Mouse (Mus musculus) heart, postnatal 14 days (tissue): ENCODE measurements around the gene Csrnp3. TPM values are rescaled to one million over a fixed set of nuclear protein-coding genes. Genes with fewer than 3 reads are reported as not detected.
"Not testable (repeated sequence)": the region's sequence is repeated elsewhere in the genome, so short reads cannot be mapped to it uniquely, and the experiment has no call there.

Source experiments
- DNase-seq, 2 experiments: peaks; one replicate each; pipeline ENCODE4 v3.0.0; 2021 to 2022
- intact Hi-C: fragments of 180-260 bp; cut with DNase I; formaldehyde crosslinking; loops from one replicate; pipeline ENCODE4 v1.15.1; 2025
- long read RNA-seq, 2 experiments: library from polyadenylated mRNA; stranded (forward); transcript quantifications; one replicate each; pipeline ENCODE4 v2.0.0; 2021
- total RNA-seq, 2 experiments: library from RNA; stranded (reverse); gene quantifications; 2 replicates each; pipeline ENCODE4 v1.2.3; 2021

Csrnp3 gene
- total RNA-seq: under 1 TPM; 0.17 to 0.31 TPM
- long read RNA-seq, experiment 1: 0 reads
- long read RNA-seq, experiment 2: 0 reads

- DNase-seq: peak; percentile 8 to 27
- intact Hi-C loops: no loop called here
Measured at GRCm38 (mm10) chr2:65845551-65845950, at the start of gene Csrnp3. Gene Csrnp3, plus strand, starts transcription at chr2:65845767.

- DNase-seq: no peak
- intact Hi-C loops: no loop called here
Measured at GRCm38 (mm10) chr2:65801054-65801709, 44.4 kb upstream of the Csrnp3 start.

GRCm38 (mm10) chr2:65806556-65806955 lies 39.0 kb upstream of the Csrnp3 start:
- DNase-seq: no peak
- intact Hi-C loops: loop anchor here (5.0 kb wide), 1 partner anchor 559 kb away; no protein-coding TSS in a partner anchor

- DNase-seq, intact Hi-C loops: not testable (repeated sequence)
Measured at GRCm38 (mm10) chr2:65811203-65811602, 34.4 kb upstream of the Csrnp3 start.

GRCm38 (mm10) chr2:65818080-65818796 lies 27.3 kb upstream of the Csrnp3 start:
- peak; percentile 8 to 19 for DNase-seq
- intact Hi-C loops: no loop called here

GRCm38 (mm10) chr2:65820114-65820769 lies 25.3 kb upstream of the Csrnp3 start:
- no peak for DNase-seq
- intact Hi-C loops: no loop called here

- DNase-seq: no peak
- intact Hi-C loops: no loop called here
Measured at GRCm38 (mm10) chr2:65826314-65826713, 19.3 kb upstream of the Csrnp3 start.

GRCm38 (mm10) chr2:65826801-65827200 lies 18.8 kb upstream of the Csrnp3 start:
- intact Hi-C loops: no loop called here
- DNase-seq: no peak

- intact Hi-C loops: no loop called here
- DNase-seq: no peak
Measured at GRCm38 (mm10) chr2:65828699-65829098, 16.9 kb upstream of the Csrnp3 start.

GRCm38 (mm10) chr2:65832738-65833395 lies 12.7 kb upstream of the Csrnp3 start:
- intact Hi-C loops: no loop called here
- DNase-seq: no peak

GRCm38 (mm10) chr2:65833421-65833820 lies 12.1 kb upstream of the Csrnp3 start:
- DNase-seq: no peak
- intact Hi-C loops: no loop called here

- intact Hi-C loops: no loop called here
- no peak for DNase-seq
Measured at GRCm38 (mm10) chr2:65841606-65842005, 4.0 kb upstream of the Csrnp3 start.

GRCm38 (mm10) chr2:65842356-65842755 lies 3.2 kb upstream of the Csrnp3 start:
- no peak for DNase-seq
- intact Hi-C loops: no loop called here

- no peak for DNase-seq
- intact Hi-C loops: no loop called here
Measured at GRCm38 (mm10) chr2:65846000-65846755, 611 bp downstream of the Csrnp3 start.

GRCm38 (mm10) chr2:65847463-65848110 lies 2.0 kb downstream of the Csrnp3 start:
- no peak for DNase-seq
- intact Hi-C loops: no loop called here

- DNase-seq: no peak
- intact Hi-C loops: no loop called here
Measured at GRCm38 (mm10) chr2:65848706-65849105, 3.1 kb downstream of the Csrnp3 start.

- intact Hi-C loops, DNase-seq: not testable (repeated sequence)
Measured at GRCm38 (mm10) chr2:65850282-65850681, 4.7 kb downstream of the Csrnp3 start.

- intact Hi-C loops: no loop called here
- DNase-seq: no peak
Measured at GRCm38 (mm10) chr2:65856791-65857190, 11.2 kb downstream of the Csrnp3 start.
